Mouse (Mus musculus) spleen, adult 10 weeks (tissue): Measurements from ENCODE around the gene Sult2a4. TPM values are rescaled to one million over a fixed set of nuclear protein-coding genes. Genes with fewer than 3 reads are reported as not detected.

Experiments
- polyA plus RNA-seq: library from polyadenylated mRNA; stranded (reverse); fragments of 350-450 nt; fragmentation: Illumina TruSeq; extraction: RNeasy Lipid Tissue Mini Kit (QIAGEN cat#74804); gene quantifications from one replicate; pipeline ENCODE4 v1.2.3, GENCODE M21; 2015; ENCODE audit warnings: low replicate concordance; ENCODE audit not compliant: insufficient read depth

The Sult2a4 gene
- polyA plus RNA-seq: not detected

GRCm38 (mm10) chr7:13989507-13989906 is at the start of gene Sult2a4:
TSS of gene Sult2a4 (minus strand) at chr7:13989607.

Other genes with a start within 250 kb of the Sult2a4 start
- not detected for gene Sult2a1, start 152.2 kb downstream of the Sult2a4 start, polyA plus RNA-seq
- gene Sult2a3, start 133.4 kb upstream of the Sult2a4 start, polyA plus RNA-seq: not detected